Comparison of ENCODE assay signal across 23 mouse cellular contexts in the genomic region with DNA sequence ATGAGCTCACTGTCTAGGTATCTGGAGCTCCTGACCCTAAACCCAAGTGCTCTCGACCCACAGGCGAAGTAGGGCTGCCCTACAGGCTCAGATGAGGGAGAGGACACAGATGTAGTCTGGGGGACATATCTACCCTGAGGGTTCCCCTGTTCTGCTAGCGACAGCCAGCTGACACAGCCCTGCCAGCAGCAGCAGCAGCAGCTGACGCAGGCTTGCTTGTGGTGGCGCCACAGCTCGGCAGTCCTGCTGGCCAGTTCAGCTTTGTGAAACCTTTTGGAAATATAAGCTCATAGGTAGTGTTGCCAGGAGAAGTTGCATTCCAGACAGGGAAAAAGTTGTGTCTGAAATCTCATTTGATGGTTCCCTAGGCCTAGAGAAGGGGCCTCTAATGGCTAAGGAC. TPM values are rescaled to one million over a fixed set of nuclear protein-coding genes. Genes with fewer than 3 reads are reported as not detected.
A peak's percentile ranks its signal among the peaks of the same experiment; 100 is the strongest.
DNase-seq lines count a peak whose midpoint lies in the region; ATAC-seq and TF ChIP-seq lines count a peak whose summit lies in the region.
"Had no signal": no experiment of that assay in that cellular context is flagged by ENCODE, and none has a peak within 500 bp of the region (broad histone marks: within the 10 kb centered on the region; RNA-seq: fewer than 3 reads in every experiment).

No protein-coding gene starts in this region.

- peaks cover 16% of the 10 kb centered on the region for H3K36me3 ChIP-seq in heart, embryonic 15.5 days
- H3K36me3 ChIP-seq in kidney, embryonic 14.5 days (ENCODE audit: control insufficient read depth, insufficient read depth, low read length) = peaks cover 22% of the 10 kb centered on the region

- TF ChIP-seq CTCF in gastrocnemius, adult 2 months (IDR thresholded peaks at IDR 0.05) = no peak

- no peak for ATAC-seq in heart, embryonic 15.5 days (replicated peaks; ENCODE audit: insufficient number of reproducible peaks, insufficient read depth, low FRiP score, low read depth)
- no peak for ATAC-seq in kidney, embryonic 14.5 days (ENCODE audit: low FRiP score, low TSS enrichment)
- ATAC-seq: activated CD4-positive, CD25-positive, alpha-beta regulatory T cell, adult 4 months; CD4-positive, CD25-positive, alpha-beta regulatory T cell, adult 4 months; forebrain, embryonic 13.5 days; midbrain, embryonic 13.5 days had no signal

- H3K9ac ChIP-seq in heart, embryonic 15.5 days = no peak overlapping the region
- H3K9ac ChIP-seq in kidney, embryonic 14.5 days (ENCODE audit: low read depth, low read length) = no peak overlapping the region
- H3K9ac ChIP-seq: embryonic facial prominence, embryonic 15.5 days; forebrain, embryonic 13.5 days; midbrain, embryonic 13.5 days had no signal

- H3K4me2 ChIP-seq in heart, embryonic 15.5 days = no peak overlapping the region
- H3K4me2 ChIP-seq in kidney, embryonic 14.5 days (replicated peaks; ENCODE audit: low read depth, low read length) = no peak overlapping the region
- H3K4me2 ChIP-seq: embryonic facial prominence, embryonic 15.5 days; forebrain, embryonic 13.5 days; hindbrain, embryonic 13.5 days; liver, embryonic 11.5 days; midbrain, embryonic 13.5 days had no signal

- no peak for DNase-seq in gastrocnemius, adult 2 months
- DNase-seq in gastrocnemius, postnatal 10 days = no peak
- no peak for DNase-seq in heart, adult 11 months
- no peak for DNase-seq in kidney, adult 11 months
- peak; percentile 20 for DNase-seq in NIH3T3 (ENCODE audit: low read depth)
- DNase-seq in layer of hippocampus, adult 11-12 months (ENCODE audit: low spot score) = no peak
- DNase-seq: cerebellum, adult 18-20 months; layer of hippocampus, postnatal 36 days; lung, postnatal 36 days; thymus, adult 2 months; thymus, postnatal 4 days had no signal

- intact Hi-C loops in gastrocnemius, adult 2 months (cut with DNase I) = no loop called here

- no peaks in the 10 kb centered on the region for H3K27me3 ChIP-seq in heart, embryonic 15.5 days
- H3K27me3 ChIP-seq in kidney, embryonic 14.5 days (ENCODE audit: control insufficient read depth, insufficient read depth, low read length) = no peaks in the 10 kb centered on the region
- H3K27me3 ChIP-seq: embryonic facial prominence, embryonic 15.5 days; forebrain, embryonic 13.5 days; hindbrain, embryonic 13.5 days; midbrain, embryonic 13.5 days had no signal

- WGBS in heart, embryonic 15.5 days = 38% methylated on average over 6 of the region's 6 CpGs
- 59% methylated on average over 6 of the region's 6 CpGs for WGBS in kidney, embryonic 14.5 days

- H3K27ac ChIP-seq in gastrocnemius, adult 2 months = peak overlapping the region; percentile 58
- peak overlapping the region; percentile 65 for H3K27ac ChIP-seq in heart, embryonic 15.5 days
- peak overlapping the region; percentile 30; the same call in 1 of the 2 replicates for H3K27ac ChIP-seq in kidney, embryonic 14.5 days (ENCODE audit: low read depth, low read length)
- H3K27ac ChIP-seq: embryonic facial prominence, embryonic 15.5 days; forebrain, embryonic 13.5 days; hindbrain, embryonic 13.5 days; kidney, postnatal 0 days; midbrain, embryonic 13.5 days had no signal

- no peaks in the 10 kb centered on the region for H3K9me3 ChIP-seq in heart, embryonic 15.5 days (replicated peaks)
- H3K9me3 ChIP-seq in kidney, embryonic 14.5 days (ENCODE audit: control insufficient read depth, low read length) = no peaks in the 10 kb centered on the region
- H3K9me3 ChIP-seq: embryonic facial prominence, embryonic 15.5 days; forebrain, embryonic 13.5 days; hindbrain, embryonic 13.5 days; midbrain, embryonic 13.5 days had no signal

- peaks cover 29% of the 10 kb centered on the region for H3K4me1 ChIP-seq in heart, embryonic 15.5 days (replicated peaks)
- H3K4me1 ChIP-seq in kidney, embryonic 14.5 days (ENCODE audit: control insufficient read depth, insufficient read depth, low read length) = peaks cover under 1% of the 10 kb centered on the region

- no peak overlapping the region for H3K4me3 ChIP-seq in gastrocnemius, adult 2 months
- H3K4me3 ChIP-seq in heart, embryonic 15.5 days = no peak overlapping the region
- no peak overlapping the region for H3K4me3 ChIP-seq in kidney, embryonic 14.5 days (ENCODE audit: low read length)
- H3K4me3 ChIP-seq: embryonic facial prominence, embryonic 15.5 days; forebrain, embryonic 13.5 days; hindbrain, embryonic 13.5 days; midbrain, embryonic 13.5 days had no signal

RNA-seq across cellular contexts. Expression of a gene that starts 4.3 kb away (rescaled TPM):
- 1 to 10 TPM; 5.2 to 8.6 TPM for total RNA-seq in gastrocnemius, adult 2 months (2021)
- 1 to 10 TPM; 7.9 to 8.5 TPM for total RNA-seq in gastrocnemius, postnatal 10 days (2021)
- polyA plus RNA-seq in heart, embryonic 15.5 days (2015; fragmentation: Nextera tagmentation; extraction: Ambion mirVana) = 7.6 and 9.7 TPM in 2 replicates
- 10.2 and 15.7 TPM in 2 replicates for polyA plus RNA-seq in kidney, embryonic 14.5 days (2014; fragmentation: Nextera tagmentation; extraction: Ambion mirVana)

RNA-seq across cellular contexts. Expression of a gene that starts 8.4 kb away (rescaled TPM):
- total RNA-seq in gastrocnemius, adult 2 months (2021) = 100 to 1,000 TPM; 187 to 222 TPM
- 100 to 1,000 TPM; 180 to 184 TPM for total RNA-seq in gastrocnemius, postnatal 10 days (2021)
- 290 and 291 TPM in 2 replicates for polyA plus RNA-seq in heart, embryonic 15.5 days (2015; fragmentation: Nextera tagmentation; extraction: Ambion mirVana)
- polyA plus RNA-seq in kidney, embryonic 14.5 days (2014; fragmentation: Nextera tagmentation; extraction: Ambion mirVana) = 388 TPM in 2 replicates

RNA-seq across cellular contexts. Expression of a gene that starts 16.0 kb away (rescaled TPM):
- total RNA-seq in gastrocnemius, adult 2 months (2021) = 10 to 100 TPM; 14.0 to 15.9 TPM
- total RNA-seq in gastrocnemius, postnatal 10 days (2021) = 10 to 100 TPM; 16.8 to 20.6 TPM
- polyA plus RNA-seq in heart, embryonic 15.5 days (2015; fragmentation: Nextera tagmentation; extraction: Ambion mirVana) = 36.1 and 42.7 TPM in 2 replicates
- 73.2 and 80.1 TPM in 2 replicates for polyA plus RNA-seq in kidney, embryonic 14.5 days (2014; fragmentation: Nextera tagmentation; extraction: Ambion mirVana)

RNA-seq across cellular contexts. Expression of a gene that starts 29.0 kb away (rescaled TPM):
- 1 to 10 TPM; 7.7 to 9.1 TPM for total RNA-seq in gastrocnemius, adult 2 months (2021)
- 10 to 100 TPM; 11.3 to 11.4 TPM for total RNA-seq in gastrocnemius, postnatal 10 days (2021)
- polyA plus RNA-seq in heart, embryonic 15.5 days (2015; fragmentation: Nextera tagmentation; extraction: Ambion mirVana) = 15.2 and 15.7 TPM in 2 replicates
- 15.4 and 21.1 TPM in 2 replicates for polyA plus RNA-seq in kidney, embryonic 14.5 days (2014; fragmentation: Nextera tagmentation; extraction: Ambion mirVana)

RNA-seq across cellular contexts. Expression of a gene that starts 56.1 kb away (rescaled TPM):
- total RNA-seq in gastrocnemius, adult 2 months (2021) = not detected
- 1 to 10 TPM; 1.4 to 2.4 TPM for total RNA-seq in gastrocnemius, postnatal 10 days (2021)
- polyA plus RNA-seq in heart, embryonic 15.5 days (2015; fragmentation: Nextera tagmentation; extraction: Ambion mirVana) = 1.4 and 1.6 TPM in 2 replicates
- 4.3 and 5.5 TPM in 2 replicates for polyA plus RNA-seq in kidney, embryonic 14.5 days (2014; fragmentation: Nextera tagmentation; extraction: Ambion mirVana)
- total RNA-seq: common myeloid progenitor, adult 5-6 weeks had no signal
- polyA plus RNA-seq: liver, embryonic 16.5 days had no signal
